Mouse (Mus musculus) 3T3-L1 (cell line): ENCODE measurements around the gene Unc13c.
A peak's percentile ranks its signal among the peaks of the same experiment; 100 is the strongest.

Source experiments
- DNase-seq: peaks from one replicate; pipeline ENCODE4 v3.0.0-alpha.2; 2015; ENCODE audit warnings: low read depth, low spot score

The Unc13c gene

GRCm38 (mm10) chr9:73882393-73882919 is 86.3 kb downstream of the Unc13c start:
- DNase-seq, result no peak

DNA sequence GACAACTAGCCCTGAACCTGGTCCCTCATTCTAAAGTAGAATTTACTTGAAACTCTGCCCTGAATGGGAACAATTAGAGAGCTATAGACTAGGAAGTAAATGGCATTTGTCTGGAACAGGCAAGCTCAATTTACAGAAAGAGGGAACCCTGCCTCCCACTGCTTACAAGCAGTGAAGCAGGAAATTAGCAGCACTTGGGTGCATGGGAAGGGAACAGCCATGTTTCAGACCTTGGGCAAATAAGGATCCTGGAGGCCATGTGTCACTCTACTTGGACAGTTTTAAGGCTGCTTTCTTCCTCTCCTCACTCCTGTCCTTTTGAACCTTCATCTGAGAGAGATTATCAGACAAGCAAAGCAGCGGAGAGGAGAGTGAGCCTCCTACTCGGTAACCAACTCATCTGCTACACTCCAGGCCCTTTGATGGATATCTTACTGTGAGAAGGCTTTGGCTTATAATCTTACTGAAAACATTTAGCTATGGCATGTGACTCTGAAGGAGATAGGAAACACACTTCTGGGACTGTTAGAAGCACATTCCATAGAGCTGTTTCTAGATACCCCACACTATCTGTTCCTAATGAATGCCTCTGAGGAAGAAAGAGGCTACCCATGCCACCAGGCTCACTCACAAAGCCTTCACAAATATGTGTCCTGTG is 101.2 kb downstream of the Unc13c start:
- DNase-seq, result no peak

DNA sequence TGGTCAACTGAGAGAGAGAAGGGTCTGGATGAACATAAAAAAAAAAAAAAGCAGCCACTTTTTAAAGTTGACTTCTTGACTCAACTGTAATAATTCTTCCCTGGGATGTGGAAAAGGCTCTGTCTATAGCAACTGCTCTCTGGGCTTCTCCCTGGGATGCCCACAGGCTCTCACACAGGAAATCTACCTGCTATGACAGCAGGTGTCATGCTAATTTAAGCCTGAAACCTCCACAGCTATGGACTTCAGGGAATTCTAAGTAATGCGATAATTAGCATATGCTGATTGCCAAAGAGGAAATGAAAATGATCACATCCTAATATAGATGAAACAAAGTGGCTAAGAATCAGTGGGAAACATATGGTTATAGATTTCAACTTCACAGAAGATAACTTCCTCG is 102.1 kb downstream of the Unc13c start:
- DNase-seq, result no peak

- DNase-seq, result no peak
Measured at GRCm38 (mm10) chr9:73859469-73859868, 109.3 kb downstream of the Unc13c start.

GRCm38 (mm10) chr9:73854281-73854680 is 114.5 kb downstream of the Unc13c start:
- DNase-seq, result peak; percentile 47

GRCm38 (mm10) chr9:73806681-73807080 is 162.1 kb downstream of the Unc13c start:
- DNase-seq, result peak; percentile 84

DNA sequence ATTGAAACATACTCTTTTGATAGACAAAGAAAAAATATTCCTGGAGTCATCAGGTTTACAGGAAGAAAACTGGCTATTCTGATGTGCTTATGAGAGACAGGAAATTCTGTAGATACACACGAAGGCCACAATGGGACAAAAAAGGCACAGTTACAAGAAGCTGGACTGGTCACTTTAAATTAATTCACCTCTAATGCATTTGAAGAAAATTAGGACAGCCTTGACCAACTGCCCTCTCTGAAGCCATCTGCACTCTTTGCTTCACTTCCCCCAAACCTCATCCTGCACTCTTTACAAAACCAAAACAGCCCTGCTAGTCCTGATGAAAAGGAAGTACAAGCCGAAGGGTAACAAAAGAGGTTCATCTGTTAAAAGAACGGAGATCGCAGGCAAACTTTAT is 194.2 kb downstream of the Unc13c start:
- no peak for DNase-seq

DNA sequence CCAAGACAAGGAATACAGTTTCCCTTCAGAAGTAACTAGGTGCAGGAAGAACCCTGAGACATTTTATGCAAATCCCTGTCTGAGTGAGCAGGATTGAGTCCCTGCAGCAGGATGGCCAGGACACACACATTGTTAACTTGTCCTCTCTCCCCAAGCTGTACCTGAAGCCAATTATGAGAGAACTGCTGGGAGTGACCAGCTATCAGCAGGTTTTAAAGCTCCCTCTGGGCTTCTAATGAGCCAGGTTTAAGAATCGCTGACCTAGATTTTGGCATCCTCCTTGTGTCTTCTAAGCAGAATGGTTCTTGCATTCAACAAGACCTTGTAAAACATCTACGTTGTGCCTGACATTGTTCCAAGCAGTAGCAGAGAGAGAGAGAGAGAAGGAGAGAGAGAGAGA is 213.6 kb downstream of the Unc13c start:
- no peak for DNase-seq

- no peak for DNase-seq
Measured at GRCm38 (mm10) chr9:73753480-73753879, 215.3 kb downstream of the Unc13c start.

- no peak for DNase-seq
Measured at GRCm38 (mm10) chr9:73751344-73751743, 217.4 kb downstream of the Unc13c start.

DNA sequence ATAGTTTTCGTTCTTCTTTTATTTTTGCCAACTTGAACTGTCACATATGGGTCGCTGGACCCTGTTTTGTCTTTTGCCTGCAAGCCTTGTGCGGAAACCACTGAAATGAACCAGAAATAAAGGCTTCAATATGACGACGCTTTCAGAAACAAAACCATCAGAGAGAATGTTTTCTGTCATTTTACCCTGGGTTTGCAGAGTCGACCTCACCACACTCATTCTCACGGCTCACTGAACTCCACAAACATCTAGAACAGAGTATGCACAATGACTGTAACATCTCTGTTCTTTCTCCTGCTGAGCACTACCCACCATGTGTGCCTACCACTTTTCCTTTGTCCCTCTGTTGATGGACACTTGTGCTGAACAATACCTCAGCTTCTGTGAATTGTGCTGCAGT is 234.3 kb downstream of the Unc13c start:
- no peak for DNase-seq

GRCm38 (mm10) chr9:73725717-73726662 is 242.8 kb downstream of the Unc13c start:
- no peak for DNase-seq

GRCm38 (mm10) chr9:73724776-73725175 is 244.0 kb downstream of the Unc13c start:
- no peak for DNase-seq

- DNase-seq, result no peak
Measured at GRCm38 (mm10) chr9:73713508-73713907, 255.3 kb downstream of the Unc13c start.

- no peak for DNase-seq
Measured at GRCm38 (mm10) chr9:73697103-73697502, 271.7 kb downstream of the Unc13c start.

GRCm38 (mm10) chr9:73681580-73681979 is 287.2 kb downstream of the Unc13c start:
- DNase-seq, result no peak

GRCm38 (mm10) chr9:73680545-73681495 is 287.9 kb downstream of the Unc13c start:
- DNase-seq, result no peak

DNA sequence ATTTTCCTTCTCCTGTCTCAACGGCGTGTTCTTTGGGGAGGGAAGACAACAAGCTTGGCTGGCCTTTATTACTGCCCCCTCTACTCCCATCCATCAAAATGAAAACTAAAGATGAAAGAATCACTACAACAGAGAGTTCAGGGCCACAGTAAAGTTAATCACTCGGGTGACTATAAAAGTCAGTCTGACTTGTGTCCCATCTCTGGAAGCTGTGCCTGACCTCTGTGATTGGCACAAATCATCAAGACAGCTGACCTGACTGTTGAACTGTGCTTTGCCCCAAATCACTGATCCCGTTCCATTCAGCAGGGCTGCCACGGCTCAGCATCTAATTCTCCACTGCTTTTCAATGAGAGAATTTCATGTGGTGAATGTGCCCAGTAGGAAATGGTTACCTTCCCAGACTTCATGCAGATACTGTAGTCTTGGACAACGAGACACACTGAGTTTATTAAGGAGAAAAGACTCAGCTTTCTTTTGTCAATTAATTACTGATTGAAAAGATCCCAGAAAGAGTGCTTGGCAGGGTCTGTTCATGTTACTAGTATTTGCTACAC is 297.0 kb downstream of the Unc13c start:
- no peak for DNase-seq

- DNase-seq, result no peak
Measured at GRCm38 (mm10) chr9:73670040-73670439, 298.7 kb downstream of the Unc13c start.

- no peak for DNase-seq
Measured at GRCm38 (mm10) chr9:73662839-73663238, 305.9 kb downstream of the Unc13c start.

DNA sequence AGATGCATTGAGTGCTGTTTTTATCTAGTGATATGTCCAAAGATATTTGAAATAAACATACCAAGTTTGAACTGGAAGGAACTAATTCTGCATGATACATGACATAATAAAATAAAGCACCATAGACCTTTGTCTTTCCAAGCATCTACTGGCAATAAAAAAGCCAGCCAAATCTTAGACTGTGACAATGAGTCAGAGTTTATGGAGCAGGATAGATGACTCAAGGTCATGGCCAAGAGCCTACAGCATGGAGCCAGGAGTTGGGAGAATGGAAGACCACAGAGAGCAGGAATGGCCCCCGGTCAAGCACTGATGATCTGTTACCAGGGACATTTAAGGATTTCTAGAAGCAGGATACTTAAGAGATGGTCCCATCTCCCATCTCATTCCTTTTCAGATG is 319.7 kb downstream of the Unc13c start:
- peak; percentile 6 for DNase-seq
